Mouse (Mus musculus): Measurements from ENCODE around the gene Acot8.

DNA sequence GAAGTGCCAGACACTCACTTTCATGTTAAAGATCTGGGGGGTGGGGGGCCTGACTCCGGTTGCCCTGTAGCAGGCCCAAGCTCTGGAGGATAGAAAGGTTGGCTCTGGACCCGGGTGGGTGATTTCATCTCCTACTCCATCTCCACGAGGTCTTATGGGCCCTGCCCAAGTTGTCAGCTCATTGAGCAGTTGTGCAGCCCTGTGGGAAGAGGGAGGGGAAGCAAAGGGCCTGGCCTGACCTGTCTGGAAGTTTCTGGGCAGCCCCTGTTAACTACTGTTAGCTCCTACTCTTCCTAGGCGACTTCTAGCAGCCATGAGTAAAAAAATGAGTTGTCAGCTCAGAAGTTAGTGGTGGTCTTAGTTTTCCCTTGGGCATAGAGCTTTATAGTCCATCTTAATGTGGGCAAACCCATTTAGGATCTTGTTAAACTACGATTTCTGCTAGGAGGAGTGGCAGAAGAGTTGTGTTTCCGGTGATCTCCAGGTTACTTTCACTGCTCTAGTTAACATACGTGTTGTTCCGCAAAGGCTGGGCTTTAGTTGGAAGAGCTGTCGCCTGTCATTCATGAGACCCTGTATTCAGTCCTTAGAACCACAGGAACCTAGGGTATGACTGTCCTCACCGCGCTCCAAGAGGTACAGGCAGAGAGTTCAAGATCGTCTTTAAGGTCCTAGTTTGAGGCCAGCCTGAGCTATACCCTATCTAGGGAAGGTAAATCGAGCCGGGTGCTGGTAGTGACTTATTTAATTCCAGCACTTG lies 31.3 kb downstream of the Acot8 start:
- TF ChIP-seq CTCF (IDR thresholded peaks at IDR 0.05; ENCODE audit: low read depth, low read length) (no peak), POLR2A (IDR thresholded peaks at IDR 0.05; ENCODE audit: insufficient read depth, low read length) (no peak), EP300 (IDR thresholded peaks at IDR 0.05; ENCODE audit: insufficient read depth, low read depth, low read length) (no peak)
